Mouse (Mus musculus): ENCODE data around the gene Etv6. TPM values are rescaled to one million over a fixed set of nuclear protein-coding genes. Genes with fewer than 3 reads are reported as not detected.

The Etv6 gene
- total and polyA plus RNA-seq, 3 experiments: 12.6 to 25.9 TPM; not detected in 1

- H3K79me2 ChIP-seq (ENCODE audit: control insufficient read depth, insufficient read depth, low read length, poor library complexity): peaks cover 50% of the 10 kb centered on the region
- peaks cover 0 to 6% of the 10 kb centered on the region in 2 experiments; a peak in 3 of 4 replicates for H3K4me1 ChIP-seq (ENCODE audit: control insufficient read depth in 1 of 2, insufficient read depth in 2 of 2, low read length in 2 of 2)
- no peak for DNase-seq (ENCODE audit: low read depth, low spot score)
- no peaks in the 10 kb centered on the region for H3K9me3 ChIP-seq (replicated peaks; ENCODE audit: insufficient read depth, low read length)
- TF ChIP-seq ZKSCAN1 (IDR thresholded peaks at IDR 0.05; ENCODE audit: low read depth, low read length) (no peak), USF1 (IDR thresholded peaks at IDR 0.05; ENCODE audit: low read depth, low read length) (no peak), ZMIZ1 (IDR thresholded peaks at IDR 0.05; ENCODE audit: low read depth, low read length) (no peak), MXI1 (IDR thresholded peaks at IDR 0.05; ENCODE audit: low read depth, low read length) (no peak), ELF1 (IDR thresholded peaks at IDR 0.05; ENCODE audit: low read depth, low read length) (no peak), NELFE (IDR thresholded peaks at IDR 0.05; ENCODE audit: low read depth, low read length) (no peak), CHD2 (IDR thresholded peaks at IDR 0.05; ENCODE audit: low read length) (no peak)
- no peak overlapping the region for H3K9ac ChIP-seq (ENCODE audit: control insufficient read depth, low read depth, low read length, poor library complexity, severe bottlenecking)
- no peak overlapping the region for H3K4me3 ChIP-seq (ENCODE audit: control insufficient read depth in 1 of 2, insufficient read depth in 1 of 2, low read depth in 2 of 2, low read length in 2 of 2)
- H3K36me3 ChIP-seq (ENCODE audit: control insufficient read depth in 1 of 2, insufficient read depth in 2 of 2, low read length in 2 of 2): peaks cover 3 to 7% of the 10 kb centered on the region in 2 experiments; a peak in 3 of 4 replicates
- H3K27ac ChIP-seq (ENCODE audit: control insufficient read depth, low read depth, low read length): no peak overlapping the region
- H3K27me3 ChIP-seq (ENCODE audit: control insufficient read depth in 1 of 2, insufficient read depth in 2 of 2, low read length in 2 of 2): no peaks in the 10 kb centered on the region
Observed at GRCm38 (mm10) chr6:134060036-134060435, 24.5 kb downstream of the Etv6 start.

DNA sequence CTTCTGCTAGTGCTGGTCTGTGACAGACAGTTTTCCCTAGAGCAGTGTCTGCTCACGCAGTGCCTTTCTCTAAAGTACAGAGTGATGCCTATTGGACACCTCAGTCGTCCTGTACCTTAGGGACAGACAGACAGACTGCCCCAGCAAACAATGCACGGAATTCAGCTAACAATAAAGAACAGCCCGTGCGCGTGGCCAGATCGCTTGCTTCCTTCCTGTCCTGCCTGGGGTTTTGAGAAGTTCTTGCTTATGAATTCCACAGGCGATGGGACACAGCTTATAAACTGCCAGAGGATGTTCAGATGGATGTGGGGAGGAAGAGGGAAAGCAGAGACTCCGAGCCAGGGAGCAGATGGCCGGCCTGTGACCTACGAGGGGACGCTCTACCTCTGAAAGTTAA is 25.3 kb downstream of the Etv6 start:
- Histone ChIP-seq H3K27ac (ENCODE audit: control insufficient read depth, low read depth, low read length) (no peak overlapping the region), H3K4me3 (ENCODE audit: control insufficient read depth in 1 of 2, insufficient read depth in 1 of 2, low read depth in 2 of 2, low read length in 2 of 2) (no peak overlapping the region), H3K4me1 (ENCODE audit: control insufficient read depth in 1 of 2, insufficient read depth in 2 of 2, low read length in 2 of 2) (peaks cover 7 to 13% of the 10 kb centered on the region in 2 experiments), H3K27me3 (ENCODE audit: control insufficient read depth in 1 of 2, insufficient read depth in 2 of 2, low read length in 2 of 2) (no peaks in the 10 kb centered on the region), H3K9ac (ENCODE audit: control insufficient read depth, low read depth, low read length, poor library complexity, severe bottlenecking) (no peak overlapping the region), H3K79me2 (ENCODE audit: control insufficient read depth, insufficient read depth, low read length, poor library complexity) (peaks cover 49% of the 10 kb centered on the region), H3K36me3 (ENCODE audit: control insufficient read depth in 1 of 2, insufficient read depth in 2 of 2, low read length in 2 of 2) (peaks cover 7 to 12% of the 10 kb centered on the region in 2 experiments; a peak in 3 of 4 replicates), H3K9me3 (replicated peaks; ENCODE audit: insufficient read depth, low read length) (no peaks in the 10 kb centered on the region)
- no peak for TF ChIP-seq POLR2AphosphoS2 (IDR thresholded peaks at IDR 0.05; ENCODE audit: low read length)
- DNase-seq (ENCODE audit: low read depth, low spot score): no peak

DNA sequence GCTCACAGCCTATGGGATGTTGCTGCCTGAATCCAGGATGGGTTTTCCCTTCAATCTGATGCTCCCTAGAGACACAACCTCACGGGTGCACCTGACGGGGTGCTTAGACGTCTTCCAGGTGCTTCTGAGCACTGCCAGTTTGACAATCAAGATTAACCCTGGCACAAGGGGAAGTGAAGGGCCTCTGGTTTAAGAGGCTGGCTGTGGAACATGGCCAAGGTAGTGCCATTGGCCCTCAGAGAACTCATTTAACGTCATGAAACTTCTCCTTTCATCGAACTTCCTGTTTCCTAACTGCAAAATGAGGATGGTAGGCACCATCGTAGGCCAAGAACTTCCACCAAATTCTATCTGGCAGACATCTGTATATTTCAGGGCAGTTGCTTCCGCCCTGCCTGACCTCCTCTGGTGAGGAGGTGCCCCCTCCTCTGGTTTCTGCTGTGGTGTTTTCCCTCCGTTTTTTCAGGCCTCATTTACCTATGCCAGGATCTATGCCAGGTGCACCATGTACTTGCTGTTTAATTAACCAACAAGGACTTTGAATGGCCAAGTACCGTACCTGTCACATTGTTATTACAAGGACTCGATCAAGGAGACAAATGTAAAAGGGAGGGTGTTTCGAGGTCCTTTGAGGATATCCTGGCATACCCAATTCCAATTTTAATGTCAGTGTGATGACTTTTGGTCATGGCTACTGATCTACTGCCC is 29.7 kb downstream of the Etv6 start:
- no peak for TF ChIP-seq JUND (IDR thresholded peaks at IDR 0.05; ENCODE audit: low read depth, low read length)
- peak; percentile 64 for TF ChIP-seq RCOR1 (IDR thresholded peaks at IDR 0.05; ENCODE audit: low read depth, low read length)
- peak; percentile 58 to 67 for TF ChIP-seq EP300 (IDR thresholded peaks at IDR 0.05; ENCODE audit: low read depth in 1 of 2, low read length in 2 of 2)
- peak; percentile 55; the same call in 1 of the 2 replicates for TF ChIP-seq GATA1 (IDR thresholded peaks at IDR 0.05; ENCODE audit: low read depth, low read length)
- TF ChIP-seq GABPA (IDR thresholded peaks at IDR 0.05; ENCODE audit: low read depth, low read length): no peak
- peak; percentile 58; the same call in 1 of the 2 replicates for TF ChIP-seq SIN3A (IDR thresholded peaks at IDR 0.05; ENCODE audit: low read length)
- TF ChIP-seq ELF1 (IDR thresholded peaks at IDR 0.05; ENCODE audit: low read depth, low read length): peak; percentile 64; the same call in 1 of the 2 replicates
- no peak for TF ChIP-seq CTCF (IDR thresholded peaks at IDR 0.05 in 2 of 3, conservative IDR thresholded peaks at IDR 0.05 in 1 of 3; ENCODE audit: control insufficient read depth in 1 of 3, insufficient read depth in 1 of 3, low read depth in 2 of 3, low read length in 3 of 3, poor library complexity in 1 of 3, severe bottlenecking in 1 of 3)
- no peak for TF ChIP-seq MAX (IDR thresholded peaks at IDR 0.05; ENCODE audit: low read length)
- TF ChIP-seq CHD1 (IDR thresholded peaks at IDR 0.05; ENCODE audit: low read depth, low read length): no peak
- TF ChIP-seq ETS1 (IDR thresholded peaks at IDR 0.05; ENCODE audit: low read depth, low read length): peak; percentile 58
- TF ChIP-seq TCF12 (IDR thresholded peaks at IDR 0.05; ENCODE audit: low read depth, low read length): no peak; the same call in 1 of the 2 replicates
- TF ChIP-seq MYB (IDR thresholded peaks at IDR 0.05; ENCODE audit: low read depth, low read length): peak; percentile 10; the same call in 1 of the 2 replicates
- no peak for TF ChIP-seq POLR2AphosphoS5 (IDR thresholded peaks at IDR 0.05; ENCODE audit: borderline replicate concordance, low read depth, low read length)
- peak; percentile 46 for TF ChIP-seq HCFC1 (IDR thresholded peaks at IDR 0.05; ENCODE audit: low read depth, low read length)
- Histone ChIP-seq H3K27me3 (ENCODE audit: control insufficient read depth in 1 of 2, insufficient read depth in 2 of 2, low read length in 2 of 2) (no peaks in the 10 kb centered on the region), H3K36me3 (ENCODE audit: control insufficient read depth in 1 of 2, insufficient read depth in 2 of 2, low read length in 2 of 2) (peaks cover 12 to 15% of the 10 kb centered on the region in 2 experiments), H3K4me1 (ENCODE audit: control insufficient read depth in 1 of 2, insufficient read depth in 2 of 2, low read length in 2 of 2) (peaks cover 8 to 13% of the 10 kb centered on the region in 2 experiments), H3K4me3 (ENCODE audit: control insufficient read depth in 1 of 2, insufficient read depth in 1 of 2, low read depth in 2 of 2, low read length in 2 of 2) (0 out of 4 replicates have a peak overlapping the region, but pooled peaks of 1 of the 2 experiments have one; percentile 15), H3K9ac (ENCODE audit: control insufficient read depth, low read depth, low read length, poor library complexity, severe bottlenecking) (no peak overlapping the region), H3K27ac (ENCODE audit: control insufficient read depth, low read depth, low read length) (peak overlapping the region; percentile 54), H3K9me3 (replicated peaks; ENCODE audit: insufficient read depth, low read length) (no peaks in the 10 kb centered on the region), H3K79me2 (ENCODE audit: control insufficient read depth, insufficient read depth, low read length, poor library complexity) (peaks cover 32% of the 10 kb centered on the region)
- peak; percentile 91 for DNase-seq (ENCODE audit: low read depth, low spot score)
